Mouse (Mus musculus): Measurements from ENCODE around the gene Smg6. TPM values are rescaled to one million over a fixed set of nuclear protein-coding genes. Genes with fewer than 3 reads are reported as not detected.

Gene Smg6
- total and polyA plus RNA-seq, 2 experiments from 2014 or later = 9.6 to 25.8 TPM

DNA sequence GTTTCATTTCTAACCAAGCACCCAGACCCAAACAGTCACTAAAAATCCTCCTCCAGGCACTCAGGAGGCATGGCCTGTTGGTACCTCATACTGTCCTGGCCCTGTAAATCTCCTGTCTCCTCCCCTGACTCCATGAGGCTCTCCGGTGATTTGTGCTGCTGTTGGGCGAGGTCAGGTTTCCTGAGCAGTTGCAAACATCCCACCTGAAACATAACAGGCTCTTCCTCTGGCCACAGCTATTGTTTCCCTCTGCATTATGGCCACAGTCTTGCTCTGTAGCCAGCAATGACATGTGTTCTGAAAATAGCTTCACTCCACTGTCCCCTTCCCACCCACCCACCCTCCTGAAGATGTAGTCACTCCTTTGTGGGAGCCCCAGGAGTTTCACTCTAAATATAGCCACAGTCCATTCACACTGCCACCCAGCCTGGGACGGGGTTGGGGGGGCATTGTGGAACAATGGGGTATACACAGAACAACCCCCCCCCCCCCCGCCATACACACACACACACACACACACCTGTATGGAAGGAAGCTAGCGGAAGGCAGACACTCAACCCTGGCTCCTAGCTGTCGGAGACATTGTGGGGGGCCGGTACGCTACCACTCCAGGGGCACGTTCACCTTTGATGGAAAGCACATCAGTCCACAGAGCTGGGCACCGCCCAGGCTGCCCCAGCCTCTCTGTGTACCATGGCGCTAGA lies 222.9 kb downstream of the Smg6 start:
- H3K27me3 ChIP-seq (ENCODE audit: insufficient read depth, low read length) = no peaks in the 10 kb centered on the region
- TF ChIP-seq CTCF (IDR thresholded peaks at IDR 0.05; ENCODE audit: low read depth) = no peak
- no peak overlapping the region for H3K9ac ChIP-seq
- no peaks in the 10 kb centered on the region for H3K9me3 ChIP-seq (ENCODE audit: low read length)
- H3K4me3 ChIP-seq (ENCODE audit: low read depth, low read length) = no peak overlapping the region
- no peak for DNase-seq
- H3K4me2 ChIP-seq (ENCODE audit: low read depth) = no peak overlapping the region
- WGBS = 93% methylated on average over 11 of the region's 11 CpGs
- no peak for ATAC-seq
- H3K36me3 ChIP-seq (ENCODE audit: insufficient read depth) = peaks cover 18% of the 10 kb centered on the region
- H3K27ac ChIP-seq (ENCODE audit: low read depth, low read length) = no peak overlapping the region
- H3K4me1 ChIP-seq (ENCODE audit: insufficient read depth) = no peaks in the 10 kb centered on the region

DNA sequence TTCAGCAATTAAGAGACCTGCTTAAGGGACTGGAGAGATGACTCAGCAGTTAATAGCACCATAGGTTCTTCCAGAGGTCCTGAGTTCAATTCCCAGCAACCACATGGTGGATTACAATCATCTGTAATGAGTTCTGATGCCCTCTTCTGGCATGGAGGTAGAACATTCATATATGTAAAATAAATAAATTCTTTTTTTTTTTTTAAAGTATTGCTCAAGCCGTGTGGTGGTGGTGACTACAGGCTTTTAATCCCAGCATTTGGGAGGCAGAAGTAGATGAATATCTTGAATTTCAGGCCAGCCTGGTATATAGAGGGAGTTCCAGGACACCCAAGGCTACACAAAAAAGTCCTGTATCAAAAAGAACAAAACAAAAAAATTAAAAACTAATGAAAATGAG lies 224.7 kb downstream of the Smg6 start:
- Histone ChIP-seq H3K9ac (no peak overlapping the region), H3K4me3 (ENCODE audit: low read depth, low read length) (no peak overlapping the region), H3K27me3 (ENCODE audit: insufficient read depth, low read length) (no peaks in the 10 kb centered on the region), H3K27ac (ENCODE audit: low read depth, low read length) (no peak overlapping the region), H3K36me3 (ENCODE audit: insufficient read depth) (0 out of 2 replicates have a peak, but pooled peaks cover 3% of the 10 kb centered on the region), H3K4me2 (ENCODE audit: low read depth) (no peak overlapping the region), H3K9me3 (ENCODE audit: low read length) (no peaks in the 10 kb centered on the region), H3K4me1 (ENCODE audit: insufficient read depth) (no peaks in the 10 kb centered on the region)
- no peak for DNase-seq
- WGBS = 76% methylated on average over 1 of the region's 1 CpGs
- no peak for TF ChIP-seq CTCF (IDR thresholded peaks at IDR 0.05; ENCODE audit: low read depth)
- no peak for ATAC-seq

DNA sequence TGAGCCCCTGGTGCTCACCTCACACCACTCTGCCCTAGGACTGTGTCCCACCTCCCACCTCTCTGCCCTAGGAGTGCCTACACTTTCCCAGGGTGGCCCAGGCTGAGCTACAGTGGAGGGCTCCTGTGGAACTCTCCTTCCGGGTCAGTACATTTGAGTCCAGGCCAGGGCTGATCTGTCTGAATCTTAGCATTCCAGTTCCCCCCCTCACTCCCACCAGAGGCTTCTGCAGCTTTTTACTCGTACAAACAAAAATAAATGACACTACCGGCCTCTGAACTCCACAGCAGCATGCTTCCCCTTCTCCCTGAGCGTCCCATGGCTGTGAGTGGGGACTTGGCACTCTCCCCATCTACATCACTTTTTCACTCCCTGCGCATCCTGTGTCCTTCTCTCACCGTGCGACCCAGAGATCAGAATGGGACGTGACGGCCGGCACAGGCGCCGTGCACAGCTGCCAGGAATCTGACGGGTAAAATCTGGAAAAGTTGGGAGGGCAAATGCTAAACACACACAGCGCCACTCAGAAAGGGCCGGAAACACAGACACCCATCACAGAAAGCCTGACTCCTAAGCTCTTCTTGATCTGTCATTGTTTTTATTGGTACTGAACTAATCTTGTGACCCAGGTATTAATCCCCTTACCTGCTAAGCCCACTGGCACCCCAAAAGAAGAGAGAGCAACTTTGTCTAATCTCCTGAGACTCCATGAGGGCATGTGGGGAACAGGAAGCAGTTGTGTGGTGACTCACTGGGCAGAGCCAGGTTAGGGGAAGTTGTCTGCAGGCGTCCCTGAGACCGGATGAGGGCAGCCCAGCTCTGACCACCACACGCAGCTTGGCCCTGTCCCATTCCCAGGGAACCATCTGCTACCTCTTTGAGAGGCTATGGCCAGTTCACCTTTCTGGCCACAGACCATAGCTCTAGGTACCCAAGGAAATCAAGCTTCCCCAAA lies 227.3 kb downstream of the Smg6 start:
- Histone ChIP-seq H3K4me1 (ENCODE audit: insufficient read depth) (no peaks in the 10 kb centered on the region), H3K9me3 (ENCODE audit: low read length) (no peaks in the 10 kb centered on the region), H3K4me3 (ENCODE audit: low read depth, low read length) (no peak overlapping the region), H3K27me3 (ENCODE audit: insufficient read depth, low read length) (no peaks in the 10 kb centered on the region), H3K27ac (ENCODE audit: low read depth, low read length) (no peak overlapping the region), H3K36me3 (ENCODE audit: insufficient read depth) (peaks cover 10% of the 10 kb centered on the region; the same call in 1 of the 2 replicates), H3K4me2 (ENCODE audit: low read depth) (no peak overlapping the region), H3K9ac (no peak overlapping the region)
- ATAC-seq = no peak
- TF ChIP-seq CTCF (IDR thresholded peaks at IDR 0.05; ENCODE audit: low read depth) = no peak
- DNase-seq = no peak
- WGBS = 86% methylated on average over 18 of the region's 18 CpGs

DNA sequence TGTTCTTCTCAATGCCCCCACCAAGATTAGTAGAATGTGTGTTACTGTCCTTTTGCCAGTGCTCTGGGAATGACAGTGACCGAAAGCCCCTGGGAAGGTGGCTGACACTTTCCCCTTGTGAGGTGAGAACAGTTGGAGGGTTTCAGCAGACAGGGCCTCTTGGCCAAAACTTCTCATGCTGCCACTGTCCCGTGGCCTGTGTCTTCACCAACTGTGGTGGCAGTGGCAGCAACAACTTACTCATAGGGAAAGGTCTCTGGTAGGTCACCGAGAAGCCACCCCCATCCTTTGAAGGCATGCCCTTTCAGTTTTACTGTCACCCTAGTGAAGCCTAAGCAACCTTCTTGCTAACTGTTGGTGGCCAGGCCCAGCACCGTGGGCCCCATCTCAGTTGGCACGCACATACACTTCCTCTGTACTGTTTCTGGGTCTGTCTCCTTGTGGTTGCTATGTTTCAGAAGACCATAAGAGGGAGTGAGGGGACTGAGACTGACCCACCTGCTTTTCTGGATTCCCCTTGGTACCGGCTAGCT lies 228.5 kb downstream of the Smg6 start:
- Histone ChIP-seq H3K4me1 (ENCODE audit: insufficient read depth) (no peaks in the 10 kb centered on the region), H3K9me3 (ENCODE audit: low read length) (no peaks in the 10 kb centered on the region), H3K27ac (ENCODE audit: low read depth, low read length) (no peak overlapping the region), H3K4me3 (ENCODE audit: low read depth, low read length) (no peak overlapping the region), H3K9ac (no peak overlapping the region), H3K4me2 (ENCODE audit: low read depth) (no peak overlapping the region), H3K27me3 (ENCODE audit: insufficient read depth, low read length) (no peaks in the 10 kb centered on the region), H3K36me3 (ENCODE audit: insufficient read depth) (peaks cover 9% of the 10 kb centered on the region)
- ATAC-seq (no peak), DNase-seq (no peak)
- WGBS = 73% methylated on average over 6 of the region's 6 CpGs
- TF ChIP-seq CTCF (IDR thresholded peaks at IDR 0.05; ENCODE audit: low read depth) = 0 out of 2 replicates have a peak, but pooled peaks have one; percentile 5

DNA sequence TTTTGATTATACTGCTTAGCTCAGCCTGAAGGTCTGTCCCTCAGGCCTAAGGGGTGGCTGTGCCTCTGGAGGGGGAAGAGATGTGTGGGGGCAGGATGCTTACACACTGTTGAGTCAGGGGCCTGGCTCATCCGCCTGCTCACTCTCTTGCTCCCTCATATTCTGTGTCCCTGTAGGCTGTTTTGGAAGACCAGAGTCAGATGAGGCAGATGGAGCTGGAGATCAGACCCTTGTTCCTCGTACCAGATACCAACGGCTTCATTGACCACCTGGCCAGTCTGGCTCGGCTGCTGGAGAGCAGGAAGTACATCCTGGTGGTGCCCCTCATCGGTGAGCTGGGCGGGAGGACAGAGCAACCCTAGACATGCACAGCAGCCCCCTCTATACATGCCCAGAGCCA lies 230.4 kb downstream of the Smg6 start:
- H3K4me3 ChIP-seq (ENCODE audit: low read depth, low read length) = no peak overlapping the region
- H3K4me2 ChIP-seq (ENCODE audit: low read depth) = no peak overlapping the region
- TF ChIP-seq CTCF (IDR thresholded peaks at IDR 0.05; ENCODE audit: low read depth) = no peak
- H3K27me3 ChIP-seq (ENCODE audit: insufficient read depth, low read length) = no peaks in the 10 kb centered on the region
- no peak for ATAC-seq
- peaks cover 16% of the 10 kb centered on the region for H3K36me3 ChIP-seq (ENCODE audit: insufficient read depth)
- H3K27ac ChIP-seq (ENCODE audit: low read depth, low read length) = no peak overlapping the region
- 77% methylated on average over 6 of the region's 6 CpGs for WGBS
- no peaks in the 10 kb centered on the region for H3K4me1 ChIP-seq (ENCODE audit: insufficient read depth)
- no peaks in the 10 kb centered on the region for H3K9me3 ChIP-seq (ENCODE audit: low read length)
- no peak for DNase-seq
- H3K9ac ChIP-seq = no peak overlapping the region

DNA sequence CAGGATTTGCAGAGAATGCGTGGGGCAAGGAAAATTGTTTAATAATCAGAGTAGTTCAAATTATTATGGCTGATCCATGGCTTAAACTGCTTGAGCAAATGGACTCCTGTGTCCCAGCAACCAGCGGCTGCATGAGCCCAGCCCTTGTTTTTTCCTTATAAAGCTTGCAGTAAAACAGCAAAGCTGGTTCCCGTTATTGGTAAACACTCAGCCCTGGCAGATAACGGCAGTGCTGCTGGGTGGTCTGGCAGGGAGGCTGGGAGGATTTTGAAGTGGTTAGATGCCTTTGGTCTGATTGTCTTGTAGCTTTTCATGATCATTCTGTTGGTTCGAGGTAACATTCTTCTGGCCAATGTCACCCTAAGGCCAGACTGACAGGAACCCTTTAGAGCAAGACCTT lies 230.8 kb downstream of the Smg6 start:
- TF ChIP-seq CTCF (IDR thresholded peaks at IDR 0.05; ENCODE audit: low read depth) = no peak
- DNase-seq = no peak
- 66% methylated on average over 5 of the region's 5 CpGs for WGBS
- Histone ChIP-seq H3K36me3 (ENCODE audit: insufficient read depth) (peaks cover 19% of the 10 kb centered on the region), H3K9ac (no peak overlapping the region), H3K4me1 (ENCODE audit: insufficient read depth) (no peaks in the 10 kb centered on the region), H3K9me3 (ENCODE audit: low read length) (no peaks in the 10 kb centered on the region), H3K27ac (ENCODE audit: low read depth, low read length) (no peak overlapping the region), H3K4me3 (ENCODE audit: low read depth, low read length) (no peak overlapping the region), H3K27me3 (ENCODE audit: insufficient read depth, low read length) (no peaks in the 10 kb centered on the region), H3K4me2 (ENCODE audit: low read depth) (no peak overlapping the region)
- ATAC-seq = no peak

DNA sequence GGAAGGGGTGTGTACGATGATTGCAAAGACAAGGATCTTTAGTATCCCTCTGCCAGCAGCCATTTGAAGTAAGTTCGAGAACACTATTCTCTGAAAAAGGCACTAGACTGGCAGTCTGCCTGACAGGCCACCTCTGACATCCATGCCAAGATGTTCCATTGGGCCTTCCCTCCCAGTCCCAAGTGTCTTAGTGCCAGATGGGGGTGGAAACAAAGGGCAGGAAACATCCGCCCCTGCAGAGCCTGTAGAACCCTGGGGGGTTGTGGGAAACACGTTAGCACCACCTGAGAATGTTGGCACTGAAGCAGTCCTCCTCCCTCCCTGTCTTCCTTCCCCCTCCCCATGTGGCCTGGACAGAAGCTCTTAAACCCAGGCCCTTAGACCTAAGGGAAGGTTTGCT lies 231.4 kb downstream of the Smg6 start:
- no peak overlapping the region for H3K4me3 ChIP-seq (ENCODE audit: low read depth, low read length)
- H3K4me1 ChIP-seq (ENCODE audit: insufficient read depth) = no peaks in the 10 kb centered on the region
- 46% methylated on average over 4 of the region's 4 CpGs for WGBS
- no peak for DNase-seq
- H3K27me3 ChIP-seq (ENCODE audit: insufficient read depth, low read length) = no peaks in the 10 kb centered on the region
- H3K9me3 ChIP-seq (ENCODE audit: low read length) = no peaks in the 10 kb centered on the region
- no peak overlapping the region for H3K9ac ChIP-seq
- no peak overlapping the region for H3K4me2 ChIP-seq (ENCODE audit: low read depth)
- TF ChIP-seq CTCF (IDR thresholded peaks at IDR 0.05; ENCODE audit: low read depth) = no peak
- peaks cover 23% of the 10 kb centered on the region for H3K36me3 ChIP-seq (ENCODE audit: insufficient read depth)
- H3K27ac ChIP-seq (ENCODE audit: low read depth, low read length) = no peak overlapping the region
- no peak for ATAC-seq
